Mouse (Mus musculus) gastrocnemius, adult 18-20 months (tissue): Measurements from ENCODE around the gene Fn3krp. TPM values are rescaled to one million over a fixed set of nuclear protein-coding genes. Genes with fewer than 3 reads are reported as not detected.

Source experiments
- DNase-seq: peaks from one replicate; pipeline ENCODE4 v3.0.0; 2021; ENCODE audit warnings: low spot score
- microRNA-seq: library from miRNA; unstranded; fragments of <30 nt; microRNA quantifications from one replicate; pipeline ENCODE4 v1.2.0, GENCODE M21; 2021
- total RNA-seq, 2 experiments: library from RNA; stranded (reverse); gene quantifications; 2 replicates each; pipeline ENCODE4 v1.2.3; 2021

Gene Fn3krp
- total RNA-seq, 2 experiments from 2014 or later: 3.5 to 3.8 TPM

- DNase-seq: no peak
These were observed 20.9 kb downstream of the Fn3krp start for GRCm38 (mm10) chr11:121442076-121442475.

- no peak for DNase-seq
These were observed 30.1 kb downstream of the Fn3krp start for GRCm38 (mm10) chr11:121451216-121451726.

GRCm38 (mm10) chr11:121451753-121452635 lies 30.8 kb downstream of the Fn3krp start, which contains the start of gene Tbcd:
Gene Tbcd, plus strand, starts transcription at chr11:121451949.
- DNase-seq: peak; percentile 95

- DNase-seq: no peak
These were observed 36.7 kb downstream of the Fn3krp start for GRCm38 (mm10) chr11:121457874-121458273.

GRCm38 (mm10) chr11:121467408-121467807 lies 46.2 kb downstream of the Fn3krp start:
- DNase-seq: no peak

- no peak for DNase-seq
These were observed 53.6 kb downstream of the Fn3krp start for GRCm38 (mm10) chr11:121474831-121475230.

GRCm38 (mm10) chr11:121475699-121476415 lies 54.7 kb downstream of the Fn3krp start:
- DNase-seq: peak; percentile 72

GRCm38 (mm10) chr11:121479476-121480203 lies 58.4 kb downstream of the Fn3krp start:
- DNase-seq: no peak

Small RNA genes lying within 50 kb of the gene (microRNA-seq; reads per million reads assigned to microRNA genes)
- 4.1 reads per million, percentile 6 among the genes with 10 or more reads in this experiment for gene Mir7236

Other genes with a start within 250 kb of the Fn3krp start
- gene Hexdc, start 217.0 kb upstream of the Fn3krp start, total RNA-seq: 1 to 10 TPM; 5.7 to 7.1 TPM
- gene Ogfod3, start 216.7 kb upstream of the Fn3krp start, total RNA-seq: 10 to 100 TPM; 12.3 TPM
- 1 to 10 TPM; 2.6 to 2.9 TPM for gene Cybc1, start 192.1 kb upstream of the Fn3krp start, total RNA-seq
- 100 to 1,000 TPM in 1 of 2 experiments, 10 to 100 TPM in 1; 75.8 to 117 TPM for gene Narf, start 184.1 kb upstream of the Fn3krp start, total RNA-seq
- 10 to 100 TPM; 26.5 to 30.9 TPM for gene Foxk2, start 161.4 kb upstream of the Fn3krp start, total RNA-seq
- 10 to 100 TPM; 16.0 to 19.1 TPM for gene Wdr45b, start 67.0 kb upstream of the Fn3krp start, total RNA-seq
- 10 to 100 TPM; 14.6 to 17.9 TPM for gene Rab40b, start 33.1 kb upstream of the Fn3krp start, total RNA-seq
- 10 to 100 TPM; 18.3 to 24.5 TPM for gene Fn3k, start 13.5 kb downstream of the Fn3krp start, total RNA-seq
- gene Tbcd, start 30.5 kb downstream of the Fn3krp start, total RNA-seq: 10 to 100 TPM; 14.7 to 15.6 TPM
- under 1 TPM; 0.28 to 0.37 TPM for gene Zfp750, start 97.9 kb downstream of the Fn3krp start, total RNA-seq